Mouse (Mus musculus): ENCODE measurements around the gene Atg7.
A peak's percentile ranks its signal among the peaks of the same experiment; 100 is the strongest.

The Atg7 gene

GRCm38 (mm10) chr6:114735054-114735453 is 92.2 kb downstream of the Atg7 start:
- DNase-seq (ENCODE audit: low spot score) = no peak

- DNase-seq (ENCODE audit: low spot score) = no peak
Observed at GRCm38 (mm10) chr6:114736355-114736754, 93.5 kb downstream of the Atg7 start.

- DNase-seq (ENCODE audit: low spot score) = no peak
Observed at GRCm38 (mm10) chr6:114737181-114737580, 94.3 kb downstream of the Atg7 start.

GRCm38 (mm10) chr6:114737931-114738759 is 95.2 kb downstream of the Atg7 start:
- DNase-seq (ENCODE audit: low spot score) = peak; percentile 50

GRCm38 (mm10) chr6:114738760-114739112 is 95.8 kb downstream of the Atg7 start:
- DNase-seq (ENCODE audit: low spot score) = no peak

- DNase-seq (ENCODE audit: low spot score) = no peak
Observed at GRCm38 (mm10) chr6:114742209-114743003, 99.5 kb downstream of the Atg7 start.

- DNase-seq (ENCODE audit: low spot score) = no peak
Observed at GRCm38 (mm10) chr6:114743126-114743525, 100.2 kb downstream of the Atg7 start.

GRCm38 (mm10) chr6:114743845-114744244 is 100.9 kb downstream of the Atg7 start:
- no peak for DNase-seq (ENCODE audit: low spot score)

GRCm38 (mm10) chr6:114746439-114746974 is 103.6 kb downstream of the Atg7 start:
- DNase-seq (ENCODE audit: low spot score) = no peak

GRCm38 (mm10) chr6:114748419-114748818 is 105.5 kb downstream of the Atg7 start:
- DNase-seq (ENCODE audit: low spot score) = no peak

- DNase-seq (ENCODE audit: low spot score) = no peak
Observed at GRCm38 (mm10) chr6:114748882-114749281, 106.0 kb downstream of the Atg7 start.

GRCm38 (mm10) chr6:114758795-114759194 is 115.9 kb downstream of the Atg7 start:
- DNase-seq (ENCODE audit: low spot score) = no peak

GRCm38 (mm10) chr6:114766314-114766713 is 123.4 kb downstream of the Atg7 start:
- no peak for DNase-seq (ENCODE audit: low spot score)

- no peak for DNase-seq (ENCODE audit: low spot score)
Observed at GRCm38 (mm10) chr6:114767710-114768109, 124.8 kb downstream of the Atg7 start.

GRCm38 (mm10) chr6:114770337-114770736 is 127.4 kb downstream of the Atg7 start:
- no peak for DNase-seq (ENCODE audit: low spot score)

- DNase-seq (ENCODE audit: low spot score) = no peak
Observed at GRCm38 (mm10) chr6:114771502-114771901, 128.6 kb downstream of the Atg7 start.

- no peak for DNase-seq (ENCODE audit: low spot score)
Observed at GRCm38 (mm10) chr6:114775210-114775609, 132.3 kb downstream of the Atg7 start.

GRCm38 (mm10) chr6:114777872-114778271 is 135.0 kb downstream of the Atg7 start:
- DNase-seq (ENCODE audit: low spot score) = peak; percentile 60

GRCm38 (mm10) chr6:114778650-114779049 is 135.8 kb downstream of the Atg7 start:
- DNase-seq (ENCODE audit: low spot score) = peak; percentile 42

- DNase-seq (ENCODE audit: low spot score) = no peak
Observed at GRCm38 (mm10) chr6:114780583-114780982, 137.7 kb downstream of the Atg7 start.

GRCm38 (mm10) chr6:114781415-114782240 is 138.7 kb downstream of the Atg7 start:
- peak; percentile 33 for DNase-seq (ENCODE audit: low spot score)

GRCm38 (mm10) chr6:114782486-114782885 is 139.6 kb downstream of the Atg7 start:
- DNase-seq (ENCODE audit: low spot score) = no peak

Measured in embryo, embryonic 10.5 days (tissue).